Mouse (Mus musculus): ENCODE data around the gene Myo15. TPM values are rescaled to one million over a fixed set of nuclear protein-coding genes. Genes with fewer than 3 reads are reported as not detected.

Myo15 gene
- 0.04 and 0.05 TPM in 2 replicates for polyA plus RNA-seq (2012)

GRCm38 (mm10) chr11:60469039-60469438 lies at the start of gene Myo15:
Myo15 (plus strand) TSS chr11:60469339.

GRCm38 (mm10) chr11:60454080-60454744 lies 14.9 kb upstream of the Myo15 start, which contains the start of gene Drg2:
Drg2 (plus strand) TSS chr11:60454591.

GRCm38 (mm10) chr11:60536180-60536858 lies 67.2 kb downstream of the Myo15 start, which contains the start of gene Alkbh5:
Alkbh5 (plus strand) TSS chr11:60536381.

Other genes starting within 250 kb of the Myo15 start
- gene Srebf1, start 246.8 kb upstream of the Myo15 start, polyA plus RNA-seq (2012), result 203 and 224 TPM in 2 replicates
- 12.9 and 17.8 TPM in 2 replicates for gene Tom1l2, start 116.4 kb upstream of the Myo15 start, polyA plus RNA-seq (2012)
- gene Drc3, start 116.0 kb upstream of the Myo15 start, polyA plus RNA-seq (2012), result 0.08 TPM in 1 of 2 replicates, not detected in the other
- gene Gid4, start 52.2 kb upstream of the Myo15 start, polyA plus RNA-seq (2012), result 14.3 and 14.7 TPM in 2 replicates
- gene Atpaf2, start 50.9 kb upstream of the Myo15 start, polyA plus RNA-seq (2012), result 59.6 and 67.7 TPM in 2 replicates
- 44.6 and 49.2 TPM in 2 replicates for gene Drg2, start 14.7 kb upstream of the Myo15 start, polyA plus RNA-seq (2012)
- gene Alkbh5, start 67.0 kb downstream of the Myo15 start, polyA plus RNA-seq (2012), result 31.7 and 38.0 TPM in 2 replicates
- 21.9 and 25.6 TPM in 2 replicates for gene Llgl1, start 230.4 kb downstream of the Myo15 start, polyA plus RNA-seq (2012)